Mouse (Mus musculus): Measurements from ENCODE around the gene Ankrd44. TPM values are rescaled to one million over a fixed set of nuclear protein-coding genes. Genes with fewer than 3 reads are reported as not detected.
A peak's percentile ranks its signal among the peaks of the same experiment; 100 is the strongest.

Ankrd44 gene
- polyA plus RNA-seq, 1 experiment from 2014 or later, result 30.8 TPM

DNA sequence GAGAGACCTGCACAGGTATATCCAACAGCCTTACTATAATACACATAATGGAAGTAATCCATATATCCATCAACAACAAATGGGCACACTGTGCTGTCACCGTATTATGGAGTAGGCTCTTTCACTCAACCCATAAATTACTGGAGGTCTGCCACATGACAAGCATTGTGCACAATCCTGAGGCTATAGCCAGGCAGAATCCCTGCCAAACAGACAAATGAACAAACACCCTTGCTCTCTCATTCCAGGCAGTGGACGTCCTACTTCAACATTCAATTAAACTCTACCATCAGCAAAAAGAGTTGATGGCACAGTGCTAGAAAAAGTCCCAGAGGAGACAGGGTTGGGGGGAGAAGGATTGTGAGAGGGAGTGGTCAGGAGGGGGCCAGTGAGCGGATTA is 124.9 kb downstream of the Ankrd44 start:
- H3K4me2 ChIP-seq (replicated peaks), result no peak overlapping the region
- H3K27me3 ChIP-seq, result no peaks in the 10 kb centered on the region
- 88% methylated on average over 2 of the region's 3 CpGs for WGBS
- H3K36me3 ChIP-seq, result no peaks in the 10 kb centered on the region
- H3K9me3 ChIP-seq, result no peaks in the 10 kb centered on the region
- no peaks in the 10 kb centered on the region for H3K4me1 ChIP-seq
- ATAC-seq (ENCODE audit: insufficient number of reproducible peaks, insufficient read depth, low FRiP score, low TSS enrichment), result no peak
- no peak overlapping the region for H3K4me3 ChIP-seq
- no peak overlapping the region for H3K9ac ChIP-seq
- H3K27ac ChIP-seq, result no peak overlapping the region

- H3K36me3 ChIP-seq, result no peaks in the 10 kb centered on the region
- ATAC-seq (ENCODE audit: insufficient number of reproducible peaks, insufficient read depth, low FRiP score, low TSS enrichment), result no peak
- H3K4me2 ChIP-seq (replicated peaks), result no peak overlapping the region
- no peaks in the 10 kb centered on the region for H3K9me3 ChIP-seq
- H3K4me3 ChIP-seq, result no peak overlapping the region
- no peak overlapping the region for H3K9ac ChIP-seq
- H3K27ac ChIP-seq, result no peak overlapping the region
- H3K27me3 ChIP-seq, result no peaks in the 10 kb centered on the region
- H3K4me1 ChIP-seq, result no peaks in the 10 kb centered on the region
- 86% methylated on average over 1 of the region's 1 CpGs for WGBS
These were observed 126.8 kb downstream of the Ankrd44 start for GRCm38 (mm10) chr1:54799421-54799820.

DNA sequence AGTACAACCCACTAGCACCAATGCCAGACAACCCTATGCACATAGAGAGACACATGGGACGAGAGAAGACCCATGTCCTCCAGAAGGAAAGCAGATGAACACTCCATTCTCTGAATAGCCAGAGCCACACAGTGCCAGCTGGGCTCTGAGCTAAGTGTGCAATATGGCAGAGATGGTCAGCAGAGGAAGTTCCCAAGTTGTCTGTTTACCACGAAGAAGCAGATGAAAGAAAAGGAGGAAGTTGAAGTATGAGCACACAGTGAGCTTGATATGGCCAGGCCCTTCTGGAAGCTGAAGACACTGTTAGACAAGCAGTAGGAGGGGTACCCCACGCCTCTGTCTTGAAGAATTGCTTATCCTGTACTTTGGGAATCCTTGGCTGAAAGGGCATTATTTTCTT is 127.8 kb downstream of the Ankrd44 start:
- no peaks in the 10 kb centered on the region for H3K4me1 ChIP-seq
- H3K27ac ChIP-seq, result no peak overlapping the region
- no peak overlapping the region for H3K4me2 ChIP-seq (replicated peaks)
- H3K27me3 ChIP-seq, result no peaks in the 10 kb centered on the region
- 68% methylated on average over 3 of the region's 3 CpGs for WGBS
- H3K9ac ChIP-seq, result no peak overlapping the region
- ATAC-seq (ENCODE audit: insufficient number of reproducible peaks, insufficient read depth, low FRiP score, low TSS enrichment), result no peak
- no peaks in the 10 kb centered on the region for H3K9me3 ChIP-seq
- H3K4me3 ChIP-seq, result no peak overlapping the region
- H3K36me3 ChIP-seq, result no peaks in the 10 kb centered on the region

DNA sequence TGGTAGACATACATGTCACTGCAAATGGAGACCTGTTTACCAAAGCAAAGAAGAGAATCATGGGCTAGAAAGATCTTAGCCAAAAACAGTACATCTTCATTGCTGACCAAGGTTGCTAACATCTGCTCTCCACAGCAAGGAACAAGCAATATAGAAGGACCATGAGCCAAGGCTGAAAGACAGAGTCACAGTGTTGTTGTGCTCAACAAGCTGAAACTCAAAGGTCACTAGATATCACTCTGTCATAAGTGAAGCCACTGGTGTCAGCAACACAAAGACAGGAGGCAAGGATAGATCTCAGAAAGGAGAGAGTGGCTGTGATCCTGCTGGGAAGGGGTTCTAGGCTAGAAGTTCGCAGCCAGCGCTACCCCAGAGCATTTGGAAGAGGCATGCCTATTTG is 131.5 kb downstream of the Ankrd44 start:
- Histone ChIP-seq H3K27me3 (no peaks in the 10 kb centered on the region), H3K4me2 (replicated peaks) (no peak overlapping the region), H3K36me3 (no peaks in the 10 kb centered on the region), H3K4me1 (no peaks in the 10 kb centered on the region), H3K9me3 (no peaks in the 10 kb centered on the region), H3K27ac (no peak overlapping the region), H3K9ac (no peak overlapping the region), H3K4me3 (no peak overlapping the region)
- 86% methylated on average over 2 of the region's 2 CpGs for WGBS
- ATAC-seq (ENCODE audit: insufficient number of reproducible peaks, insufficient read depth, low FRiP score, low TSS enrichment), result no peak

GRCm38 (mm10) chr1:54791406-54791805 is 134.8 kb downstream of the Ankrd44 start:
- H3K4me1 ChIP-seq, result no peaks in the 10 kb centered on the region
- no peak overlapping the region for H3K4me3 ChIP-seq
- no peaks in the 10 kb centered on the region for H3K36me3 ChIP-seq
- H3K4me2 ChIP-seq (replicated peaks), result no peak overlapping the region
- WGBS, result 38% methylated on average over 3 of the region's 3 CpGs
- H3K27ac ChIP-seq, result no peak overlapping the region
- H3K9me3 ChIP-seq, result no peaks in the 10 kb centered on the region
- H3K27me3 ChIP-seq, result no peaks in the 10 kb centered on the region
- H3K9ac ChIP-seq, result no peak overlapping the region
- no peak for ATAC-seq (ENCODE audit: insufficient number of reproducible peaks, insufficient read depth, low FRiP score, low TSS enrichment)

DNA sequence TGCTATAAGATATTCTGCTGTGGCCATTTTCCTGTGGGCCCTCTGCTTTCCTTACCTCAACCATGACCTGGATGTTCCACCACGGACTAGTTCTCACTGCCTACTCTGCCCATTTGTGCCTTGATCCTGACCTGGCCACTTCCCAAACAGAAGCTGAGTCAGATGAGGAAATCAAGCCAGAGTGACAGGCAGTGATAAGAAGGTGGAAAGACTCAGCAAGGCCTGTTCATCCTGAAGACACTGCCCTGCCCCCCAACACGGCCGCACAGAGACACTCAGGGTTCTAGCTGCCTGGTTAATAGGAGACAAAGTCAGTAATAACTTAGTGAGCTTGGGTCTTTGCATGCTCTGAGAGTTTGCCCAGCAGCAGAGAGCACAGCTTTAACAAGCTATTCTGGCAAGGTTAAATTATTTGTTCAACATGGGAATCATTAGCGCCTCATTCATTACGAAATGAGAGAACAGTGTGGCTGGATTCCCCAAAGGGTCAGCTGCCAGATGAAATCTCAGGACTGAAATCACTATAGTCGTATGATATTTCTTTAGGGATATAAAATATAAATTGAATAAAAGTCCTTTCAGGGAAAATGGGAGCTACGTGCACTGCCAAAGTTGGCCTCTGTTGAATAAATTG is 136.7 kb downstream of the Ankrd44 start:
- Histone ChIP-seq H3K4me1 (no peaks in the 10 kb centered on the region), H3K9ac (no peak overlapping the region), H3K36me3 (no peaks in the 10 kb centered on the region), H3K4me2 (replicated peaks) (no peak overlapping the region), H3K27ac (0 out of 2 replicates have a peak overlapping the region, but pooled peaks have one; percentile 3), H3K9me3 (no peaks in the 10 kb centered on the region), H3K27me3 (no peaks in the 10 kb centered on the region), H3K4me3 (no peak overlapping the region)
- ATAC-seq (ENCODE audit: insufficient number of reproducible peaks, insufficient read depth, low FRiP score, low TSS enrichment), result no peak
- WGBS, result 68% methylated on average over 7 of the region's 7 CpGs

GRCm38 (mm10) chr1:54788337-54788736 is 137.8 kb downstream of the Ankrd44 start:
- H3K27ac ChIP-seq, result no peak overlapping the region

GRCm38 (mm10) chr1:54778151-54778550 is 148.0 kb downstream of the Ankrd44 start:
- ATAC-seq (ENCODE audit: insufficient number of reproducible peaks, insufficient read depth, low FRiP score, low TSS enrichment), result no peak
- 92% methylated on average over 6 of the region's 6 CpGs for WGBS
- no peaks in the 10 kb centered on the region for H3K4me1 ChIP-seq

More at GRCm38 (mm10) chr1:54788337-54788736, 137.8 kb downstream of the Ankrd44 start:
- Histone ChIP-seq H3K4me1 (no peaks in the 10 kb centered on the region), H3K4me2 (replicated peaks) (no peak overlapping the region), H3K9me3 (no peaks in the 10 kb centered on the region), H3K4me3 (no peak overlapping the region), H3K27me3 (no peaks in the 10 kb centered on the region), H3K36me3 (no peaks in the 10 kb centered on the region), H3K9ac (no peak overlapping the region)
- ATAC-seq (ENCODE audit: insufficient number of reproducible peaks, insufficient read depth, low FRiP score, low TSS enrichment), result no peak
- 76% methylated on average over 4 of the region's 4 CpGs for WGBS

DNA sequence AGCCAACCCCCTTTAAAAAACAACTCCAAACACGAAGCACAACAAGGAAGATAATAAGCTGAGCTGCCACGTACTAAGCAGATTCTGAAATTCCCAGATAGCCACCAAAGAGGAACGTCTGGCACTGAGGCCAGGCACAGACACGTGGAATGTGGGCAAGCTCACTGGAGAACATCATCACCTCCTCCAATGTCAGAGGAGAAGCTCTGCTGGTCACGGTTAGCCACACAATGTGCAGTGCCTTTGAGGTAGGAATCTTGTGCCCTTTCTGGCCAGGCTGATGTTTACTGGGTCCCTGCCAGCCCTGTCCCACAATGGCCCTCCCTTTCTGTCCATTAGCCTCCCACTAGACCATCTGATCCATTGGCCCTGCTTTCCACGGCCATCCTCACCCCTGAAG is 149.1 kb downstream of the Ankrd44 start:
- Histone ChIP-seq H3K9me3 (no peaks in the 10 kb centered on the region), H3K4me2 (replicated peaks) (no peak overlapping the region), H3K27ac (no peak overlapping the region), H3K4me3 (no peak overlapping the region), H3K27me3 (no peaks in the 10 kb centered on the region), H3K36me3 (no peaks in the 10 kb centered on the region), H3K4me1 (no peaks in the 10 kb centered on the region), H3K9ac (no peak overlapping the region)
- WGBS, result 79% methylated on average over 6 of the region's 6 CpGs
- no peak for ATAC-seq (ENCODE audit: insufficient number of reproducible peaks, insufficient read depth, low FRiP score, low TSS enrichment)

More at GRCm38 (mm10) chr1:54778151-54778550, 148.0 kb downstream of the Ankrd44 start:
- Histone ChIP-seq H3K9me3 (no peaks in the 10 kb centered on the region), H3K27ac (no peak overlapping the region), H3K27me3 (no peaks in the 10 kb centered on the region), H3K4me3 (no peak overlapping the region), H3K4me2 (replicated peaks) (no peak overlapping the region), H3K36me3 (no peaks in the 10 kb centered on the region), H3K9ac (no peak overlapping the region)

- Histone ChIP-seq H3K27me3 (no peaks in the 10 kb centered on the region), H3K9me3 (no peaks in the 10 kb centered on the region), H3K4me1 (no peaks in the 10 kb centered on the region), H3K4me3 (no peak overlapping the region), H3K27ac (no peak overlapping the region), H3K4me2 (replicated peaks) (no peak overlapping the region), H3K9ac (no peak overlapping the region), H3K36me3 (no peaks in the 10 kb centered on the region)
- no peak for ATAC-seq (ENCODE audit: insufficient number of reproducible peaks, insufficient read depth, low FRiP score, low TSS enrichment)
- 51% methylated on average over 8 of the region's 8 CpGs for WGBS
These were observed 150.1 kb downstream of the Ankrd44 start for GRCm38 (mm10) chr1:54776116-54776515.

GRCm38 (mm10) chr1:54772843-54773242 is 153.3 kb downstream of the Ankrd44 start:
- no peak overlapping the region for H3K27ac ChIP-seq
- no peak overlapping the region for H3K4me3 ChIP-seq
- no peaks in the 10 kb centered on the region for H3K4me1 ChIP-seq
- H3K27me3 ChIP-seq, result no peaks in the 10 kb centered on the region
- no peak overlapping the region for H3K9ac ChIP-seq
- H3K9me3 ChIP-seq, result 0 out of 2 replicates have a peak, but pooled peaks cover 4% of the 10 kb centered on the region
- WGBS, result 79% methylated on average over 5 of the region's 5 CpGs
- H3K36me3 ChIP-seq, result no peaks in the 10 kb centered on the region
- no peak for ATAC-seq (ENCODE audit: insufficient number of reproducible peaks, insufficient read depth, low FRiP score, low TSS enrichment)
- H3K4me2 ChIP-seq (replicated peaks), result no peak overlapping the region

GRCm38 (mm10) chr1:54771471-54771870 is 154.7 kb downstream of the Ankrd44 start:
- no peak for ATAC-seq (ENCODE audit: insufficient number of reproducible peaks, insufficient read depth, low FRiP score, low TSS enrichment)
- H3K27ac ChIP-seq, result no peak overlapping the region
- 0 out of 2 replicates have a peak, but pooled peaks cover 2% of the 10 kb centered on the region for H3K36me3 ChIP-seq
- H3K27me3 ChIP-seq, result no peaks in the 10 kb centered on the region
- H3K9me3 ChIP-seq, result 0 out of 2 replicates have a peak, but pooled peaks cover 4% of the 10 kb centered on the region
- no peak overlapping the region for H3K9ac ChIP-seq
- H3K4me1 ChIP-seq, result no peaks in the 10 kb centered on the region
- 81% methylated on average over 3 of the region's 3 CpGs for WGBS
- no peak overlapping the region for H3K4me3 ChIP-seq
- no peak overlapping the region for H3K4me2 ChIP-seq (replicated peaks)
